Mouse (Mus musculus): Measurements from ENCODE around the gene Afap1l2.

- no peak for TF ChIP-seq CTCF (IDR thresholded peaks at IDR 0.05; ENCODE audit: low read depth, low read length)
- TF ChIP-seq POLR2A (IDR thresholded peaks at IDR 0.05; ENCODE audit: extremely low read depth, insufficient read depth, low read length), result no peak
Observed at GRCm38 (mm10) chr19:56910561-56910960, 97.5 kb downstream of the Afap1l2 start.
